Mouse (Mus musculus) midbrain, postnatal 0 days (tissue): Measurements from ENCODE around the gene Pdxp. TPM values are rescaled to one million over a fixed set of nuclear protein-coding genes. Genes with fewer than 3 reads are reported as not detected.

Source experiments
- ATAC-seq: fragments of 200-750 bp; cut with Nextera tagmentation; 2 replicates; pipeline ENCODE4 v1.8.0; 2017; ENCODE audit warnings: moderate number of reproducible peaks, mild to moderate bottlenecking, moderate TSS enrichment, moderate library complexity; ENCODE audit not compliant: low FRiP score
- DNase-seq: peaks from one replicate; pipeline ENCODE4 v3.0.0-alpha.2; 2015; ENCODE audit warnings: low spot score
- H3K27ac ChIP-seq: fragments of 300-500 bp; sonication (generic); 2 replicates; pipeline ENCODE4 v1.5.1; 2014; ENCODE audit warnings: low read depth, mild to moderate bottlenecking, low read length, mixed read lengths
- H3K27me3 ChIP-seq: fragments of 300-500 bp; sonication (generic); 2 replicates; pipeline ENCODE4 v1.6.1; 2014; ENCODE audit warnings: low read length, control low read depth, mixed read lengths; ENCODE audit not compliant: insufficient read depth
- H3K36me3 ChIP-seq: fragments of 300-500 bp; sonication (generic); 2 replicates; pipeline ENCODE4 v1.6.1; 2014; ENCODE audit warnings: low read length, control low read depth, mixed read lengths; ENCODE audit not compliant: insufficient read depth
- H3K4me1 ChIP-seq: fragments of 300-500 bp; sonication (generic); 2 replicates; pipeline ENCODE4 v1.6.1; 2014; ENCODE audit warnings: mild to moderate bottlenecking, control low read depth, antibody characterized with exemption, low read length, mixed read lengths; ENCODE audit not compliant: insufficient read depth
- H3K4me2 ChIP-seq: fragments of 300-500 bp; sonication (generic); 2 replicates; pipeline ENCODE4 v1.6.1; 2014; ENCODE audit warnings: low read depth, mild to moderate bottlenecking, low read length, mixed read lengths; ENCODE audit not compliant: poor library complexity, severe bottlenecking
- H3K4me3 ChIP-seq: fragments of 300-500 bp; sonication (generic); 2 replicates; pipeline ENCODE4 v1.5.1; 2014; ENCODE audit warnings: low read depth, mild to moderate bottlenecking, low read length, moderate library complexity
- H3K9ac ChIP-seq: fragments of 300-500 bp; sonication (generic); replicated peaks from 2 replicates; pipeline ENCODE4 v1.6.1; 2014; ENCODE audit warnings: mild to moderate bottlenecking, low read length, moderate library complexity, mixed read lengths; ENCODE audit not compliant: poor library complexity, severe bottlenecking
- H3K9me3 ChIP-seq: fragments of 300-500 bp; sonication (generic); 2 replicates; pipeline ENCODE4 v1.6.1; 2016; ENCODE audit warnings: low read length, control low read depth
- CTCF ChIP-seq: IDR thresholded peaks from 2 replicates; pipeline ENCODE4 v1.5.1; 2016; ENCODE audit warnings: antibody characterized with exemption, mild to moderate bottlenecking
- WGBS: fragments of 180-500 bp; shearing (Covaris S2); extraction: QIAGEN DNeasy Blood & Tissue Kit; methylation state at CpG from one replicate; pipeline ENCODE4 v1.1.7; 2014; 5-methylcytosine and 5-hydroxymethylcytosine counted together
- polyA plus RNA-seq: library from polyadenylated mRNA; unstranded; fragments of >200 nt; fragmentation: Nextera tagmentation; extraction: Ambion mirVana; gene quantifications from 2 replicates; pipeline ENCODE4 v1.2.1, GENCODE M21; 2015
- total RNA-seq: library from RNA; depleted of rRNA; stranded (reverse); fragments of >200 nt; gene quantifications from 2 replicates; pipeline ENCODE4 v1.2.3, GENCODE M21; 2014

The Pdxp gene
- total and polyA plus RNA-seq, 2 experiments from 2014 or later, result 181 to 350 TPM

GRCm38 (mm10) chr15:78896149-78896548, 17.6 kb upstream of the Pdxp start:
- Histone ChIP-seq H3K9ac (no peak overlapping the region), H3K4me1 (0 out of 2 replicates have a peak, but pooled peaks cover 3% of the 10 kb centered on the region), H3K27ac (no peak overlapping the region), H3K36me3 (peaks cover 30% of the 10 kb centered on the region), H3K9me3 (no peaks in the 10 kb centered on the region), H3K4me2 (no peak overlapping the region), H3K27me3 (peaks cover 3% of the 10 kb centered on the region; the same call in 1 of the 2 replicates), H3K4me3 (no peak overlapping the region)
- TF ChIP-seq CTCF, result no peak
- 91% methylated on average over 3 of the region's 3 CpGs for WGBS
- ATAC-seq (no peak), DNase-seq (no peak)

GRCm38 (mm10) chr15:78897488-78897887, 16.2 kb upstream of the Pdxp start:
- H3K4me3 ChIP-seq, result no peak overlapping the region
- WGBS, result 93% methylated on average over 4 of the region's 4 CpGs
- no peak overlapping the region for H3K27ac ChIP-seq
- H3K4me1 ChIP-seq, result 0 out of 2 replicates have a peak, but pooled peaks cover 3% of the 10 kb centered on the region
- no peak for DNase-seq
- H3K9ac ChIP-seq, result no peak overlapping the region
- no peaks in the 10 kb centered on the region for H3K9me3 ChIP-seq
- no peak overlapping the region for H3K4me2 ChIP-seq
- ATAC-seq, result no peak
- H3K36me3 ChIP-seq, result peaks cover 17% of the 10 kb centered on the region
- TF ChIP-seq CTCF, result no peak
- peaks cover 3% of the 10 kb centered on the region; the same call in 1 of the 2 replicates for H3K27me3 ChIP-seq

GRCm38 (mm10) chr15:78898507-78899001, 15.2 kb upstream of the Pdxp start:
- H3K4me2 ChIP-seq, result no peak overlapping the region
- peaks cover 3% of the 10 kb centered on the region; the same call in 1 of the 2 replicates for H3K27me3 ChIP-seq
- H3K4me3 ChIP-seq, result no peak overlapping the region
- H3K4me1 ChIP-seq, result 0 out of 2 replicates have a peak, but pooled peaks cover 3% of the 10 kb centered on the region
- no peaks in the 10 kb centered on the region for H3K9me3 ChIP-seq
- no peak for TF ChIP-seq CTCF
- ATAC-seq (no peak), DNase-seq (no peak)
- no peak overlapping the region for H3K27ac ChIP-seq
- no peak overlapping the region for H3K9ac ChIP-seq
- H3K36me3 ChIP-seq, result peaks cover 8% of the 10 kb centered on the region; the same call in 1 of the 2 replicates
- 66% methylated on average over 6 of the region's 6 CpGs for WGBS

GRCm38 (mm10) chr15:78899409-78899739, 14.3 kb upstream of the Pdxp start, which contains the start of gene Gm49510:
Gene Gm49510, plus strand, starts transcription at chr15:78899667.
- no peak within 1 kb of the TSS; the same call in 1 of the 2 replicates for H3K27ac ChIP-seq
- peaks cover 5% of the 10 kb centered on the region for H3K36me3 ChIP-seq
- H3K9ac ChIP-seq, result peak within 1 kb of the TSS; percentile 53
- whole genome bisulfite sequencing, result 6% methylated on average over 18 of the region's 20 CpGs
- peaks cover 3% of the 10 kb centered on the region; the same call in 1 of the 2 replicates for H3K27me3 ChIP-seq
- peak within 1 kb of the TSS; percentile 92 for H3K4me2 ChIP-seq
- peak within 1 kb of the TSS; percentile 46 for H3K4me3 ChIP-seq
- no peak for TF ChIP-seq CTCF
- ATAC-seq, result no peak
- DNase-seq, result no peak
- H3K4me1 ChIP-seq, result 0 out of 2 replicates have a peak, but pooled peaks cover 3% of the 10 kb centered on the region
- no peaks in the 10 kb centered on the region for H3K9me3 ChIP-seq

- H3K27me3 ChIP-seq, result peaks cover 3% of the 10 kb centered on the region; the same call in 1 of the 2 replicates
These were observed 13.8 kb upstream of the Pdxp start, which contains the start of gene Sh3bp1 for GRCm38 (mm10) chr15:78899740-78900584. Gene Sh3bp1, plus strand, starts transcription at chr15:78899768.

More at GRCm38 (mm10) chr15:78899740-78900584, 13.8 kb upstream of the Pdxp start, which contains the start of gene Sh3bp1:
- H3K4me1 ChIP-seq, result 0 out of 2 replicates have a peak, but pooled peaks cover 3% of the 10 kb centered on the region
- peak within 1 kb of the TSS; percentile 46 for H3K4me3 ChIP-seq
- no peaks in the 10 kb centered on the region for H3K9me3 ChIP-seq
- DNase-seq, result no peak
- H3K27ac ChIP-seq, result no peak within 1 kb of the TSS; the same call in 1 of the 2 replicates
- peak within 1 kb of the TSS; percentile 92 for H3K4me2 ChIP-seq
- peak within 1 kb of the TSS; percentile 53 for H3K9ac ChIP-seq
- 3% methylated on average over 47 of the region's 47 CpGs for WGBS
- H3K36me3 ChIP-seq, result peaks cover 3% of the 10 kb centered on the region
- no peak for ATAC-seq
- no peak for TF ChIP-seq CTCF
